Mouse (Mus musculus) testis, adult 2 months (tissue): ENCODE data around the gene Pde4d. TPM values are rescaled to one million over a fixed set of nuclear protein-coding genes. Genes with fewer than 3 reads are reported as not detected.

Experiments
- H3K27ac ChIP-seq: fragments of 200-500 bp; 2 replicates; pipeline ENCODE4 v1.5.1; 2012; ENCODE audit warnings: low read depth, low read length; ENCODE audit not compliant: control insufficient read depth, insufficient read depth
- H3K27me3 ChIP-seq: fragments of 200-500 bp; 2 replicates; pipeline ENCODE4 v1.6.1; 2012; ENCODE audit warnings: mild to moderate bottlenecking, low read length, moderate library complexity; ENCODE audit not compliant: control insufficient read depth, insufficient read depth
- H3K36me3 ChIP-seq: fragments of 200-500 bp; 2 replicates; pipeline ENCODE4 v1.6.1; 2012; ENCODE audit warnings: mild to moderate bottlenecking, low read length; ENCODE audit not compliant: control insufficient read depth, insufficient read depth
- H3K4me1 ChIP-seq: fragments of 200-500 bp; 2 replicates; pipeline ENCODE4 v1.6.1; 2012; ENCODE audit warnings: low read length; ENCODE audit not compliant: control insufficient read depth, insufficient read depth
- H3K4me3 ChIP-seq: fragments of 200-500 bp; 2 replicates; pipeline ENCODE4 v1.5.1; 2012; ENCODE audit warnings: low read depth, mild to moderate bottlenecking, low read length, moderate library complexity, mixed read lengths; ENCODE audit not compliant: control insufficient read depth
- CTCF ChIP-seq: fragments of 200-500 bp; IDR thresholded peaks from 2 replicates; pipeline ENCODE4 v1.5.1; 2012; ENCODE audit warnings: low read depth, mild to moderate bottlenecking, inconsistent platforms, low read length, moderate library complexity; ENCODE audit not compliant: control insufficient read depth, insufficient read depth, insufficient replicate concordance
- POLR2A ChIP-seq: fragments of 200-500 bp; IDR thresholded peaks from 2 replicates; pipeline ENCODE4 v1.6.1; 2012; ENCODE audit warnings: low read depth, mild to moderate bottlenecking, inconsistent platforms, low read length, moderate library complexity; ENCODE audit not compliant: control insufficient read depth
- polyA plus RNA-seq: library from polyadenylated mRNA; depleted of rRNA; stranded (reverse); fragments of >200 nt; gene quantifications from 2 replicates; pipeline ENCODE4 v1.2.3, GENCODE M21; 2012

Gene Pde4d
- polyA plus RNA-seq, 1 experiment: 2.1 TPM

- Histone ChIP-seq H3K27ac (no peak overlapping the region), H3K4me3 (no peak overlapping the region), H3K27me3 (no peaks in the 10 kb centered on the region), H3K36me3 (no peaks in the 10 kb centered on the region), H3K4me1 (peaks cover 5% of the 10 kb centered on the region; the same call in 1 of the 2 replicates)
- TF ChIP-seq CTCF (no peak), POLR2A (no peak)
Observed at GRCm38 (mm10) chr13:109232531-109232930, 782.8 kb downstream of the Pde4d start.

GRCm38 (mm10) chr13:109233911-109234613 is 784.3 kb downstream of the Pde4d start:
- Histone ChIP-seq H3K4me3 (no peak overlapping the region), H3K36me3 (no peaks in the 10 kb centered on the region), H3K27ac (no peak overlapping the region), H3K27me3 (no peaks in the 10 kb centered on the region), H3K4me1 (peaks cover 5% of the 10 kb centered on the region; the same call in 1 of the 2 replicates)
- TF ChIP-seq CTCF (no peak), POLR2A (no peak)

- H3K36me3 ChIP-seq: no peaks in the 10 kb centered on the region
- peaks cover 6% of the 10 kb centered on the region for H3K4me1 ChIP-seq
- no peak for TF ChIP-seq CTCF
- no peak overlapping the region for H3K27ac ChIP-seq
- H3K4me3 ChIP-seq: no peak overlapping the region
- H3K27me3 ChIP-seq: no peaks in the 10 kb centered on the region
Observed at GRCm38 (mm10) chr13:109236047-109236446, 786.3 kb downstream of the Pde4d start.

- Histone ChIP-seq H3K27ac (no peak overlapping the region; the same call in 1 of the 2 replicates), H3K36me3 (no peaks in the 10 kb centered on the region), H3K4me3 (no peak overlapping the region), H3K4me1 (peaks cover 6% of the 10 kb centered on the region), H3K27me3 (no peaks in the 10 kb centered on the region)
- TF ChIP-seq POLR2A: no peak
- no peak for TF ChIP-seq CTCF
Observed at GRCm38 (mm10) chr13:109238670-109239069, 788.9 kb downstream of the Pde4d start.

- Histone ChIP-seq H3K27ac (no peak overlapping the region), H3K27me3 (no peaks in the 10 kb centered on the region), H3K36me3 (no peaks in the 10 kb centered on the region), H3K4me1 (peaks cover 6% of the 10 kb centered on the region), H3K4me3 (peak overlapping the region; percentile 4; the same call in 1 of the 2 replicates)
- TF ChIP-seq POLR2A: peak; percentile 16; the same call in 1 of the 2 replicates
- TF ChIP-seq CTCF: no peak
Observed at GRCm38 (mm10) chr13:109239296-109239695, 789.5 kb downstream of the Pde4d start.

- TF ChIP-seq POLR2A: no peak
- no peak for TF ChIP-seq CTCF
- Histone ChIP-seq H3K27ac (no peak overlapping the region), H3K27me3 (no peaks in the 10 kb centered on the region), H3K4me3 (no peak overlapping the region), H3K4me1 (peaks cover 6% of the 10 kb centered on the region), H3K36me3 (no peaks in the 10 kb centered on the region)
Observed at GRCm38 (mm10) chr13:109242456-109243050, 792.8 kb downstream of the Pde4d start.

- Histone ChIP-seq H3K36me3 (no peaks in the 10 kb centered on the region), H3K27ac (no peak overlapping the region), H3K4me1 (peaks cover 6% of the 10 kb centered on the region), H3K27me3 (no peaks in the 10 kb centered on the region), H3K4me3 (no peak overlapping the region)
- no peak for TF ChIP-seq CTCF
- no peak for TF ChIP-seq POLR2A
Observed at GRCm38 (mm10) chr13:109243160-109243559, 793.4 kb downstream of the Pde4d start.

GRCm38 (mm10) chr13:109247061-109247460 is 797.3 kb downstream of the Pde4d start:
- Histone ChIP-seq H3K27me3 (no peaks in the 10 kb centered on the region), H3K4me3 (no peak overlapping the region), H3K4me1 (no peaks in the 10 kb centered on the region), H3K27ac (no peak overlapping the region), H3K36me3 (no peaks in the 10 kb centered on the region)
- TF ChIP-seq POLR2A (no peak), CTCF (no peak)
